Mouse (Mus musculus) embryonic facial prominence, embryonic 13.5 days (tissue): ENCODE data around the gene Zc3h18. TPM values are rescaled to one million over a fixed set of nuclear protein-coding genes. Genes with fewer than 3 reads are reported as not detected.

ENCODE experiments used
- ATAC-seq: fragments of 200-750 bp; cut with Nextera tagmentation; 2 replicates; pipeline ENCODE4 v1.8.0; 2017; ENCODE audit warnings: low read depth; ENCODE audit not compliant: insufficient number of reproducible peaks, insufficient read depth, low FRiP score, low TSS enrichment
- H3K27ac ChIP-seq: fragments of 300-500 bp; sonication (generic); 2 replicates; pipeline ENCODE4 v1.5.1; 2015; ENCODE audit warnings: moderate library complexity, mild to moderate bottlenecking, inconsistent platforms
- H3K27me3 ChIP-seq: fragments of 300-500 bp; sonication (generic); 2 replicates; pipeline ENCODE4 v1.6.1; 2015; ENCODE audit warnings: mild to moderate bottlenecking, inconsistent platforms
- H3K36me3 ChIP-seq: fragments of 300-500 bp; sonication (generic); 2 replicates; pipeline ENCODE4 v1.6.1; 2015; ENCODE audit warnings: mild to moderate bottlenecking, inconsistent platforms
- H3K4me1 ChIP-seq: fragments of 300-500 bp; sonication (generic); 2 replicates; pipeline ENCODE4 v1.6.1; 2015; ENCODE audit warnings: inconsistent platforms
- H3K4me2 ChIP-seq: fragments of 300-500 bp; sonication (generic); 2 replicates; pipeline ENCODE4 v1.6.1; 2015; ENCODE audit warnings: moderate library complexity, mild to moderate bottlenecking, inconsistent platforms
- H3K4me3 ChIP-seq: fragments of 300-500 bp; sonication (generic); 2 replicates; pipeline ENCODE4 v1.5.1; 2015; ENCODE audit warnings: mild to moderate bottlenecking, inconsistent platforms
- H3K9ac ChIP-seq: fragments of 300-500 bp; sonication (generic); 2 replicates; pipeline ENCODE4 v1.6.1; 2015; ENCODE audit warnings: mild to moderate bottlenecking, inconsistent platforms
- H3K9me3 ChIP-seq: fragments of 300-500 bp; sonication (generic); 2 replicates; pipeline ENCODE4 v1.6.1; 2016; ENCODE audit warnings: inconsistent platforms
- WGBS: fragments of 180-500 bp; shearing (Covaris S2); methylation state at CpG from one replicate; pipeline ENCODE4 v1.1.7; 2015; ENCODE audit warnings: mixed read lengths; 5-methylcytosine and 5-hydroxymethylcytosine counted together
- polyA plus RNA-seq: library from polyadenylated mRNA; unstranded; fragments of >200 nt; fragmentation: Nextera tagmentation; extraction: Ambion mirVana; gene quantifications from 2 replicates; pipeline ENCODE4 v1.2.1, GENCODE M21; 2015

The Zc3h18 gene
- polyA plus RNA-seq, result 54.8 and 59.1 TPM in 2 replicates

- no peaks in the 10 kb centered on the region for H3K27me3 ChIP-seq
- H3K9ac ChIP-seq, result peak within 1 kb of the TSS; percentile 93
- H3K4me3 ChIP-seq, result peak within 1 kb of the TSS; percentile 95
- peak within 1 kb of the TSS; percentile 80 for H3K4me2 ChIP-seq
- peak; percentile 90 for ATAC-seq
- peaks cover 20% of the 10 kb centered on the region for H3K4me1 ChIP-seq
- peak within 1 kb of the TSS; percentile 93 for H3K27ac ChIP-seq
- under 1% methylated on average over 95 of the region's 107 CpGs for WGBS
- peaks cover 20% of the 10 kb centered on the region for H3K36me3 ChIP-seq
- no peaks in the 10 kb centered on the region for H3K9me3 ChIP-seq
Observed at GRCm38 (mm10) chr8:122376365-122377231, at the start of gene Zc3h18. Gene Zc3h18, plus strand, starts transcription at chr8:122376609.

GRCm38 (mm10) chr8:122329072-122329471 is 47.3 kb upstream of the Zc3h18 start:
- no peak for ATAC-seq

GRCm38 (mm10) chr8:122329553-122330239 is 46.7 kb upstream of the Zc3h18 start:
- no peak overlapping the region for H3K4me3 ChIP-seq
- WGBS, result 79% methylated on average over 22 of the region's 22 CpGs
- no peaks in the 10 kb centered on the region for H3K9me3 ChIP-seq
- H3K9ac ChIP-seq, result no peak overlapping the region
- peaks cover 15% of the 10 kb centered on the region for H3K4me1 ChIP-seq
- no peak overlapping the region for H3K4me2 ChIP-seq
- H3K27me3 ChIP-seq, result peaks cover 8% of the 10 kb centered on the region
- H3K27ac ChIP-seq, result no peak overlapping the region
- no peak for ATAC-seq
- H3K36me3 ChIP-seq, result peaks cover 8% of the 10 kb centered on the region

More at GRCm38 (mm10) chr8:122329072-122329471, 47.3 kb upstream of the Zc3h18 start:
- no peaks in the 10 kb centered on the region for H3K9me3 ChIP-seq
- H3K36me3 ChIP-seq, result peaks cover 1% of the 10 kb centered on the region; the same call in 1 of the 2 replicates
- H3K9ac ChIP-seq, result no peak overlapping the region
- no peak overlapping the region for H3K27ac ChIP-seq
- no peak overlapping the region for H3K4me3 ChIP-seq
- peaks cover 21% of the 10 kb centered on the region for H3K4me1 ChIP-seq
- no peak overlapping the region for H3K4me2 ChIP-seq
- H3K27me3 ChIP-seq, result peaks cover 2% of the 10 kb centered on the region
- WGBS, result 61% methylated on average over 8 of the region's 8 CpGs

GRCm38 (mm10) chr8:122330446-122331133 is 45.8 kb upstream of the Zc3h18 start:
- Histone ChIP-seq H3K4me2 (no peak overlapping the region), H3K4me3 (no peak overlapping the region), H3K9me3 (no peaks in the 10 kb centered on the region), H3K36me3 (peaks cover 17% of the 10 kb centered on the region), H3K9ac (no peak overlapping the region), H3K27ac (peak overlapping the region; percentile 23; the same call in 1 of the 2 replicates), H3K27me3 (peaks cover 17% of the 10 kb centered on the region), H3K4me1 (peaks cover 20% of the 10 kb centered on the region)
- WGBS, result 78% methylated on average over 12 of the region's 12 CpGs
- no peak for ATAC-seq

GRCm38 (mm10) chr8:122331134-122331523 is 45.3 kb upstream of the Zc3h18 start:
- Histone ChIP-seq H3K27me3 (peaks cover 23% of the 10 kb centered on the region), H3K9ac (no peak overlapping the region), H3K9me3 (no peaks in the 10 kb centered on the region), H3K27ac (peak overlapping the region; percentile 23; the same call in 1 of the 2 replicates), H3K4me2 (no peak overlapping the region), H3K4me3 (no peak overlapping the region), H3K4me1 (peaks cover 21% of the 10 kb centered on the region), H3K36me3 (peaks cover 18% of the 10 kb centered on the region)
- WGBS, result 66% methylated on average over 3 of the region's 3 CpGs
- ATAC-seq, result no peak

GRCm38 (mm10) chr8:122332753-122333506 is 43.5 kb upstream of the Zc3h18 start:
- H3K4me2 ChIP-seq, result no peak overlapping the region
- WGBS, result 73% methylated on average over 6 of the region's 6 CpGs
- no peak overlapping the region for H3K27ac ChIP-seq
- H3K9ac ChIP-seq, result no peak overlapping the region
- no peaks in the 10 kb centered on the region for H3K9me3 ChIP-seq
- no peak overlapping the region for H3K4me3 ChIP-seq
- ATAC-seq, result no peak
- peaks cover 18% of the 10 kb centered on the region for H3K36me3 ChIP-seq
- H3K4me1 ChIP-seq, result peaks cover 23% of the 10 kb centered on the region
- H3K27me3 ChIP-seq, result peaks cover 41% of the 10 kb centered on the region

- peaks cover 47% of the 10 kb centered on the region for H3K27me3 ChIP-seq
- no peak overlapping the region for H3K4me3 ChIP-seq
- H3K4me1 ChIP-seq, result peaks cover 23% of the 10 kb centered on the region
- H3K4me2 ChIP-seq, result no peak overlapping the region
- no peak for ATAC-seq
- WGBS, result 83% methylated on average over 7 of the region's 7 CpGs
- H3K9ac ChIP-seq, result no peak overlapping the region
- H3K9me3 ChIP-seq, result no peaks in the 10 kb centered on the region
- no peak overlapping the region for H3K27ac ChIP-seq
- peaks cover 18% of the 10 kb centered on the region for H3K36me3 ChIP-seq
Observed at GRCm38 (mm10) chr8:122333531-122333930, 42.9 kb upstream of the Zc3h18 start.

- Histone ChIP-seq H3K4me1 (peaks cover 23% of the 10 kb centered on the region), H3K4me3 (peak overlapping the region; percentile 59; the same call in 1 of the 2 replicates), H3K36me3 (peaks cover 18% of the 10 kb centered on the region), H3K4me2 (peak overlapping the region; percentile 92), H3K9ac (no peak overlapping the region), H3K9me3 (no peaks in the 10 kb centered on the region), H3K27me3 (peaks cover 60% of the 10 kb centered on the region), H3K27ac (no peak overlapping the region)
- no peak for ATAC-seq
- WGBS, result 81% methylated on average over 13 of the region's 13 CpGs
Observed at GRCm38 (mm10) chr8:122334791-122335490, 41.5 kb upstream of the Zc3h18 start.

- H3K36me3 ChIP-seq, result peaks cover 18% of the 10 kb centered on the region
- H3K27ac ChIP-seq, result 0 out of 2 replicates have a peak overlapping the region, but pooled peaks have one; percentile 2
- WGBS, result 10% methylated on average over 57 of the region's 57 CpGs
- H3K4me2 ChIP-seq, result peak overlapping the region; percentile 92
- H3K27me3 ChIP-seq, result peaks cover 60% of the 10 kb centered on the region
- no peaks in the 10 kb centered on the region for H3K9me3 ChIP-seq
- peak overlapping the region; percentile 59 for H3K4me3 ChIP-seq
- no peak for ATAC-seq
- H3K4me1 ChIP-seq, result peaks cover 23% of the 10 kb centered on the region
- H3K9ac ChIP-seq, result peak overlapping the region; percentile 69
Observed at GRCm38 (mm10) chr8:122335638-122336250, 40.7 kb upstream of the Zc3h18 start.

GRCm38 (mm10) chr8:122336251-122336910 is 40.0 kb upstream of the Zc3h18 start:
- Histone ChIP-seq H3K27ac (no peak overlapping the region), H3K4me3 (peak overlapping the region; percentile 59), H3K4me1 (peaks cover 18% of the 10 kb centered on the region), H3K9ac (peak overlapping the region; percentile 69), H3K4me2 (peak overlapping the region; percentile 92), H3K9me3 (no peaks in the 10 kb centered on the region), H3K36me3 (peaks cover 18% of the 10 kb centered on the region), H3K27me3 (peaks cover 65% of the 10 kb centered on the region)
- WGBS, result 3% methylated on average over 78 of the region's 81 CpGs
- peak; percentile 61 for ATAC-seq
